Mouse (Mus musculus): ENCODE data around the gene Ddc. TPM values are rescaled to one million over a fixed set of nuclear protein-coding genes. Genes with fewer than 3 reads are reported as not detected.

Ddc gene
- polyA plus RNA-seq, 1 experiment from 2014 or later, result 48.4 TPM

DNA sequence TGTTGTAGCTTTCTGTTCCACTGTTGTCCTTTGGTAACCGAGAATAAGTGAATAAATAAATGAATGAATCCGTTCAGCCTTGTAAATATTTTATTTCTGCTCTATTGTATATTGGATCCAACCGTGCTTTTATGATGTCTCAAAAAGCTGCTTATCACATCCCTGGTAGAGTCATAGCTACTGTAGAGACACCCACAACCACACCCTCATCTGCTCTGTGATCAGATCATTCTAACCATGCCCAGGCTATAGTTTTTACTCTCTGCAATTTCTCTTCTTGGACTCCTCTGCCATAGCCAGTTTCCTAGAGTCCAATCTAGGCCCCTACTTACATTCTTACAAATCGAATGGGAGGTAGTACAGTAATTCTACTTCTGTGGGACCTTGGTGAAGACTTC is 12.7 kb downstream of the Ddc start:
- no peak overlapping the region for H3K4me3 ChIP-seq (ENCODE audit: low read depth, low read length)

DNA sequence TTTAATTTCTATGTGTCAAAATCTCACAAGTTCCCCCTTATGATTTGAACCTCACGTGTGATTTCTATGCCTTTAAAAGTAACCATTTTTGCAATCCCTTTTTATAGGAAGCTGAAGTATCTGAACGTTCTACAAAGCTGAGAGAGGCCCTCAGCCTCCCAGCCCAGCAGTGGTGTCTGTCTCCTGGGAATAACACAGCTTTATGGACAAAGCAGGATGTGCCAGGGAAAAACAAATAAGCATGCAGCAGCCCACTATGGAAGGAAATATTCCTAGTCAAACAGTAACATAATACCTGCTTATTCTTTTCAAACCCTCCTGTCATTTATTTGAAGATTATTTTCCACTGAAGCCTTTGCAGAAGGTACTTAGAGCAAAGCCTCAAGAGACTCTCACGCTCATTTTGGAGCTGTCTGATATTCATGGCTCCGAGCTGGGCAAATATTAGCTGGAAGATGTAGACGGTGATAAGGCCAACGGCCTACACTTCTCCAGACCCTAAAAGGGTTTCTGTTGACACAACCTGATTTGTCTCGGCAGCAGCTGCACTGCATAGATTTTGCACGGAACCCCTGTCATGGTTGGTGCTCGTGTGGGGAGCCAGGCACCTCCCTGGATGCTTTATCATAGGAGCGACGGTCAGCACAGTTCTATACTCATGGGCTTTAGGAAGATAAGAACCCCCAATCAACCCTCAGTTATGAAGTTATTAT is 13.3 kb downstream of the Ddc start:
- Histone ChIP-seq H3K27ac (replicated peaks; ENCODE audit: low read depth, low read length) (peak overlapping the region; percentile 66), H3K4me1 (ENCODE audit: control insufficient read depth, insufficient read depth, low read length) (peaks cover 50% of the 10 kb centered on the region), H3K9me3 (ENCODE audit: control insufficient read depth, low read length) (no peaks in the 10 kb centered on the region), H3K9ac (ENCODE audit: low read depth, low read length) (no peak overlapping the region), H3K4me2 (ENCODE audit: low read depth, low read length) (no peak overlapping the region), H3K4me3 (ENCODE audit: low read depth, low read length) (no peak overlapping the region), H3K27me3 (replicated peaks; ENCODE audit: control insufficient read depth, insufficient read depth, low read length) (no peaks in the 10 kb centered on the region), H3K36me3 (ENCODE audit: control insufficient read depth, insufficient read depth, low read length) (no peaks in the 10 kb centered on the region)
- DNase-seq (ENCODE audit: low spot score) (peak; percentile 70), ATAC-seq (ENCODE audit: low read depth) (peak; percentile 68)
- 23% methylated on average over 11 of the region's 11 CpGs for whole genome bisulfite sequencing

More for the DNA sequence above, 12.7 kb downstream of the Ddc start:
- H3K4me2 ChIP-seq (ENCODE audit: low read depth, low read length), result no peak overlapping the region
- DNase-seq (ENCODE audit: low spot score) (no peak), ATAC-seq (ENCODE audit: low read depth) (no peak)
- H3K27me3 ChIP-seq (replicated peaks; ENCODE audit: control insufficient read depth, insufficient read depth, low read length), result no peaks in the 10 kb centered on the region
- H3K36me3 ChIP-seq (ENCODE audit: control insufficient read depth, insufficient read depth, low read length), result no peaks in the 10 kb centered on the region
- no peaks in the 10 kb centered on the region for H3K9me3 ChIP-seq (ENCODE audit: control insufficient read depth, low read length)
- H3K4me1 ChIP-seq (ENCODE audit: control insufficient read depth, insufficient read depth, low read length), result peaks cover 45% of the 10 kb centered on the region
- H3K9ac ChIP-seq (ENCODE audit: low read depth, low read length), result no peak overlapping the region
- H3K27ac ChIP-seq (replicated peaks; ENCODE audit: low read depth, low read length), result peak overlapping the region; percentile 66
- 71% methylated on average over 4 of the region's 4 CpGs for WGBS

GRCm38 (mm10) chr11:11881783-11882155 is 16.2 kb downstream of the Ddc start:
- H3K4me2 ChIP-seq (ENCODE audit: low read depth, low read length), result no peak overlapping the region
- peaks cover 67% of the 10 kb centered on the region for H3K4me1 ChIP-seq (ENCODE audit: control insufficient read depth, insufficient read depth, low read length)
- no peaks in the 10 kb centered on the region for H3K9me3 ChIP-seq (ENCODE audit: control insufficient read depth, low read length)
- no peak for ATAC-seq (ENCODE audit: low read depth)
- no peaks in the 10 kb centered on the region for H3K36me3 ChIP-seq (ENCODE audit: control insufficient read depth, insufficient read depth, low read length)
- WGBS, result 54% methylated on average over 1 of the region's 1 CpGs
- H3K27ac ChIP-seq (replicated peaks; ENCODE audit: low read depth, low read length), result peak overlapping the region; percentile 98; the same call in 1 of the 2 replicates
- peak; percentile 45 for DNase-seq (ENCODE audit: low spot score)
- H3K4me3 ChIP-seq (ENCODE audit: low read depth, low read length), result no peak overlapping the region
- H3K9ac ChIP-seq (ENCODE audit: low read depth, low read length), result no peak overlapping the region
- H3K27me3 ChIP-seq (replicated peaks; ENCODE audit: control insufficient read depth, insufficient read depth, low read length), result no peaks in the 10 kb centered on the region

- no peak overlapping the region for H3K9ac ChIP-seq (ENCODE audit: low read depth, low read length)
- H3K27ac ChIP-seq (replicated peaks; ENCODE audit: low read depth, low read length), result peak overlapping the region; percentile 98
- H3K4me2 ChIP-seq (ENCODE audit: low read depth, low read length), result no peak overlapping the region
- DNase-seq (ENCODE audit: low spot score), result no peak
- H3K27me3 ChIP-seq (replicated peaks; ENCODE audit: control insufficient read depth, insufficient read depth, low read length), result no peaks in the 10 kb centered on the region
- 52% methylated on average over 13 of the region's 13 CpGs for WGBS
- H3K4me1 ChIP-seq (ENCODE audit: control insufficient read depth, insufficient read depth, low read length), result peaks cover 65% of the 10 kb centered on the region
- ATAC-seq (ENCODE audit: low read depth), result no peak
- no peaks in the 10 kb centered on the region for H3K36me3 ChIP-seq (ENCODE audit: control insufficient read depth, insufficient read depth, low read length)
- no peaks in the 10 kb centered on the region for H3K9me3 ChIP-seq (ENCODE audit: control insufficient read depth, low read length)
- no peak overlapping the region for H3K4me3 ChIP-seq (ENCODE audit: low read depth, low read length)
These were observed 16.7 kb downstream of the Ddc start for GRCm38 (mm10) chr11:11881026-11881782.

DNA sequence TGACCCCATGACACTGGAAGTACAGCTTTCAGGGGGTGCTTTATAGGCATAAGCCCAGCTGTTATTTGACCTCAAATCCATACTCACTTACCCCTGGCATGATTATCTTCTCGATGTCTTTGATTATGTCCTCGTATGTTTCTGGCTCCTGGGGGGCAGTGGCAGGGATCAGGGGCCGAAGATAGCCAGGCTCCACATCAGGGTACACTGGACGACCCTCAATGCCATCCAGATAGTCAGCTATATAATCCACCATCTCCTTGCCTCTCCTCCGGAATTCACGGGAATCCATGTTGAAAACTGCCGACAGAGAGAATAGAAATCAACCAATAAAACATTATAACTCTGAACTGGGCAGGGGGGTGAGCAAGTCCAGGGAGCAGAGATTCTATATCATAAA is 17.6 kb downstream of the Ddc start:
- H3K4me2 ChIP-seq (ENCODE audit: low read depth, low read length), result no peak overlapping the region
- H3K9me3 ChIP-seq (ENCODE audit: control insufficient read depth, low read length), result no peaks in the 10 kb centered on the region
- no peak overlapping the region for H3K4me3 ChIP-seq (ENCODE audit: low read depth, low read length)
- peaks cover 59% of the 10 kb centered on the region for H3K4me1 ChIP-seq (ENCODE audit: control insufficient read depth, insufficient read depth, low read length)
- DNase-seq (ENCODE audit: low spot score), result no peak
- 73% methylated on average over 7 of the region's 7 CpGs for WGBS
- peak overlapping the region; percentile 98 for H3K27ac ChIP-seq (replicated peaks; ENCODE audit: low read depth, low read length)
- no peak for ATAC-seq (ENCODE audit: low read depth)
- no peak overlapping the region for H3K9ac ChIP-seq (ENCODE audit: low read depth, low read length)
- no peaks in the 10 kb centered on the region for H3K27me3 ChIP-seq (replicated peaks; ENCODE audit: control insufficient read depth, insufficient read depth, low read length)
- H3K36me3 ChIP-seq (ENCODE audit: control insufficient read depth, insufficient read depth, low read length), result no peaks in the 10 kb centered on the region

DNA sequence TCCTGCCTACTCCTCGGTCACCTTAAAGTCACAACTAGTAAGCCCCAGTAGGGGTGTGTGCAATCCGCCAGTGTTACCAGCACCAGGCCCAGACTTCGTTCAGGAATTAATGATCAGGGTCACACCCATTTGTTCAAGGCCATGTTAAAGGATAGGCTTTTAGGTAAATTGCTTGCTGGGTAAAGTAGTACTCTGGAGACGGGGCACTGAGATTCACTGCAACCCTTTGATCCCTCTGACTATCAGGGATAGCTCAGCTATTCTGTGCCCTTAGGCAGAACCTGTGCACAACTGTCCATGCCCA is 18.3 kb downstream of the Ddc start:
- H3K4me3 ChIP-seq (ENCODE audit: low read depth, low read length), result no peak overlapping the region
- no peak for ATAC-seq (ENCODE audit: low read depth)
- peak overlapping the region; percentile 98 for H3K27ac ChIP-seq (replicated peaks; ENCODE audit: low read depth, low read length)
- peaks cover 55% of the 10 kb centered on the region for H3K4me1 ChIP-seq (ENCODE audit: control insufficient read depth, insufficient read depth, low read length)
- no peaks in the 10 kb centered on the region for H3K9me3 ChIP-seq (ENCODE audit: control insufficient read depth, low read length)
- no peak for DNase-seq (ENCODE audit: low spot score)
- no peaks in the 10 kb centered on the region for H3K36me3 ChIP-seq (ENCODE audit: control insufficient read depth, insufficient read depth, low read length)
- 0 out of 2 replicates have a peak overlapping the region, but pooled peaks have one; percentile 2 for H3K4me2 ChIP-seq (ENCODE audit: low read depth, low read length)
- H3K9ac ChIP-seq (ENCODE audit: low read depth, low read length), result no peak overlapping the region
- WGBS, result 29% methylated on average over 4 of the region's 4 CpGs
- no peaks in the 10 kb centered on the region for H3K27me3 ChIP-seq (replicated peaks; ENCODE audit: control insufficient read depth, insufficient read depth, low read length)

DNA sequence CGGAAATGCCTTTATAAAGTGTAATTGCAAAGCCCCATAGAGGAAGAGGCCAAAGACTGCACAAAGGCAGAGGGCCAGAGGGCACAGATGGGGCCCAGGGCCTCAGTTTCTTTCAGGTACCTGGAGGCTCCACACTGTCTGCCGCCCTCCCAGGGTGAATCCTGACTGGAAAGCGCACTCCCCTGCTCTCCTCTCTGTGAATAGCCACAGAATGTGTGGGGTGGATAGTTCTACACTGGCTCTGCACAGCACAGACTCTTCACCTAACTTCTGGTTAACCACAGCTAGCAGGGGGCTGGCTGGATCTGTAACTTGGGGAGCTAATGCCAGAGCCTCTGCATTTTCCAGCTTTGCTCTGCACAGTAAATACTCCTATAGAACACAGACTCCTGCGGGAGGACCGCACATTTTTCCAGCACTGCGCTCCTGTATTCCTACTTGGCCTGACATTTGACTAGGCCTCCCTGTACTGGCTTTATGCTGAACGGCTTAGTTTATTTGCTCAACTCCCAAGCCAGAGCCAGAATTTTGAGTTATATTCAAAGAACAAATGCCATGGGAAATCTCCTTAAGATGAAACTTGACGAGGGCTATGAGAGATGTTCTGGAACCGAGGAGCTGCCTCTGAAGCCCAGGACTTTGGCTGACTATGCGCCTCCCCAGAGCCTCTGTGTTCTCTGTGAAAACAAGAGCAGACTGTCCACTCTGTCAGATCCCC is 18.8 kb downstream of the Ddc start:
- DNase-seq (ENCODE audit: low spot score), result peak; percentile 93
- ATAC-seq (ENCODE audit: low read depth), result peak; percentile 81
- H3K27ac ChIP-seq (replicated peaks; ENCODE audit: low read depth, low read length), result peak overlapping the region; percentile 98
- H3K4me2 ChIP-seq (ENCODE audit: low read depth, low read length), result 0 out of 2 replicates have a peak overlapping the region, but pooled peaks have one; percentile 2
- 18% methylated on average over 10 of the region's 10 CpGs for WGBS
- H3K4me1 ChIP-seq (ENCODE audit: control insufficient read depth, insufficient read depth, low read length), result peaks cover 53% of the 10 kb centered on the region
- no peaks in the 10 kb centered on the region for H3K27me3 ChIP-seq (replicated peaks; ENCODE audit: control insufficient read depth, insufficient read depth, low read length)
- H3K4me3 ChIP-seq (ENCODE audit: low read depth, low read length), result no peak overlapping the region
- H3K9ac ChIP-seq (ENCODE audit: low read depth, low read length), result peak overlapping the region; percentile 40; the same call in 1 of the 2 replicates
- H3K9me3 ChIP-seq (ENCODE audit: control insufficient read depth, low read length), result no peaks in the 10 kb centered on the region
- H3K36me3 ChIP-seq (ENCODE audit: control insufficient read depth, insufficient read depth, low read length), result no peaks in the 10 kb centered on the region

- Histone ChIP-seq H3K9ac (ENCODE audit: low read depth, low read length) (no peak overlapping the region), H3K4me2 (ENCODE audit: low read depth, low read length) (no peak overlapping the region), H3K4me1 (ENCODE audit: control insufficient read depth, insufficient read depth, low read length) (peaks cover 58% of the 10 kb centered on the region), H3K27ac (replicated peaks; ENCODE audit: low read depth, low read length) (peak overlapping the region; percentile 98), H3K4me3 (ENCODE audit: low read depth, low read length) (no peak overlapping the region), H3K9me3 (ENCODE audit: control insufficient read depth, low read length) (no peaks in the 10 kb centered on the region), H3K36me3 (ENCODE audit: control insufficient read depth, insufficient read depth, low read length) (no peaks in the 10 kb centered on the region), H3K27me3 (replicated peaks; ENCODE audit: control insufficient read depth, insufficient read depth, low read length) (no peaks in the 10 kb centered on the region)
- DNase-seq (ENCODE audit: low spot score), result peak; percentile 95
- 2% methylated on average over 10 of the region's 11 CpGs for WGBS
- ATAC-seq (ENCODE audit: low read depth), result peak; percentile 79
These were observed 19.5 kb downstream of the Ddc start for GRCm38 (mm10) chr11:11878278-11878980.
